Mouse (Mus musculus) c-Kit-positive CD71-positive TER-119-positive erythroid progenitor cells, embryonic 14.5 days (primary cell): ENCODE results near the gene Hoxd10.

Experiments used
- DNase-seq: peaks from one replicate; pipeline ENCODE4 v3.0.0-alpha.2; 2013; ENCODE audit warnings: low spot score

Gene Hoxd10

DNA sequence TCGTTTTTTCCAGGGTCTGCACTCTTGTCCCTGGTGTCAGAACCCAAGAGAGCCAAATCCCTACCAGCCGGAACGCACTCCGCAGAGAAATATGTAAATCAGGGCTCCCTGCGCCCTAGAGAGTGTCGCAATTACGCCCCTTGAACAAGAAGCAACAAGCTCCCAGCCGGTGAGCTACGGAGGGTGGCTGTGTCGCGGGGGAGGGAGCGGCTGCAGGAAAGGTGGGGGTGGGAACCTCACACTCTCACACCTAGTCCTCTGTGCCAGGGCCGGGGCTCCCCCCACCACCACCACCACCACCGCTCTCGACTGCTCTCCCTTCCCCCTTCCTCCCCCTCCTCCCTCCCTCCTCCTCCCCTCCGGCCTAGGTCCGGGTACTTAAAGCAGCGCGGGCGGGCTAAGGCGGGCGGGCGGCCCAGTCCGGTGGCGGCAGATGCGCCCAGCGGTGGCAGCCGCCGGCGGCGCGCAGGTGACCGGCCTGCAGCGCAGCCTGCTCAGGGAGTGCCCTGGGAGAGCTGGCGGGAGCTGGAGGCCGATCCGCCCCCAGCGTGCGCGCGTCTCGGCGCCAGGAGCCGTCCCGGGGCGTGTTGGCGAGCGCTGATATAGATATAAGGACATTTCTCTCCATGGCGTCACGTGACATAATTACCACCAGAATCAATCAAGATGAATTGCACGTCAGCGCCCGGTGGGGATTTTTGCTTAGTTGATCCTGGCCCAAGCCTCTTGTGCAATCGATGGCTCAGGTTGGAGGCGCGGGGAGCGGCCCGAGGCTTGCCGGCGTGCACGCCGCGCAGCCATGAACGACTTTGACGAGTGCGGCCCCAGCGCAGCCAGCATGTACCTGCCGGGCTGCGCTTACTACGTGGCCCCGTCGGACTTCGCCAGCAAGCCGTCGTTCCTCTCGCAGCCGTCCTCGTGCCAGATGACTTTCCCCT is 9.9 kb upstream of the Hoxd10 start:
- DNase-seq, result no peak

DNA sequence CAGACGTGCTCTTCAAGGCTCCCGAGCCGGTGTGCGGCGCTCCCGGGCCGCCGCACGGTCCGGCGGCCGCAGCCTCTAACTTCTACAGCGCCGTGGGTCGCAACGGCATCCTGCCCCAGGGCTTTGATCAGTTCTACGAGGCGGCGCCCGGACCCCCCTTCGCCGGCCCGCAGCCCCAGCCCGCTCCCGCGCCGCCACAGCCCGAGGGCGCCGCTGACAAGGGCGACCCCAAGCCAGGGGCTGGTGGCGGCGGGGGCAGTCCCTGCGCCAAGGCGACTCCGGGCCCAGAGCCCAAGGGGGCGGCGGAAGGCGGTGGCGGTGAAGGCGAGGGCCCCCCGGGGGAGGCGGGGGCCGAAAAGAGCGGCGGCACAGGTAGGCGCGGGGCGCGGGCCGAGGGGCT is 8.9 kb upstream of the Hoxd10 start:
- DNase-seq, result no peak

DNA sequence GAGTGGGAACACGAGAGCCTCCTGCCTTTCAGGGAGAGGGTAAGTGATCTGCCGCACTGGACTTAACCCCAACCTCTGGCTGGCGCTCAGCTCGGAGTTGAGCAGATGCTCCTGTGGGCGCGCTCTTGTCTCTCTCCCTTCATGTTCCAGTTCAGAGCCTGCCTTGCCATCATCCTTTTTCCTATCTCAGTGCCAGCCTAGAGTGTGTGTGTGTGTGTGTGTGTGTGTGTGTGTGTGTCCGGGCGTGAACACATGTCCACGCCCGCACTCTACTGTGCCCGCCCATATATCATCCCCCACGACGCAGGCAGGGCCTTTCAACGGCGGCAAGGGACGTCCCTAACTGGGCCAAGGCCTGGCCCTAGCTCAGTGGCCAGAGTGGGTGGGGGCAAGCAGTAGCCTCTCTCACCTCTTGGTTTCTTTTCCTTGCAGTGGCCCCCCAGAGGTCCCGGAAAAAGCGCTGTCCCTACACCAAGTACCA is 8.2 kb upstream of the Hoxd10 start:
- no peak for DNase-seq

DNA sequence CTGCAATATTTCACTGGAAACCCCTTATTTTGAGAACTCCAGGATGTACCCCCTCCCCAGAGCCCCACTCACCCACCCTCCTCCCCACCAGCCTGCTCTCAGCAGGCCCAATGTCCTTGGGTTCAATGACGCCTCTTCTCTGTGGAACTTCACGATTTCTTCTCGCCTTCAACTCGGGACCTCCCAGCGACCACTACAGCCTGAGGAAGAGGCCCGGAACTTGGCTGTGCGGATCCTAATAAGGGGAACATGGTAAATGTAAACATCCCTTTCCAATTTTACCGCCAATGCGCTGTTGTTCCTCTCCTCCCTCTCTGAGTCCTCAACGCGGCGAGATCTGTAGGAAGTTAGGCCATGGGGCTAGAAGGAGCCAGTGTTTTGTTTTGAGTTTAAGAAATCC is 7.6 kb upstream of the Hoxd10 start:
- no peak for DNase-seq

DNA sequence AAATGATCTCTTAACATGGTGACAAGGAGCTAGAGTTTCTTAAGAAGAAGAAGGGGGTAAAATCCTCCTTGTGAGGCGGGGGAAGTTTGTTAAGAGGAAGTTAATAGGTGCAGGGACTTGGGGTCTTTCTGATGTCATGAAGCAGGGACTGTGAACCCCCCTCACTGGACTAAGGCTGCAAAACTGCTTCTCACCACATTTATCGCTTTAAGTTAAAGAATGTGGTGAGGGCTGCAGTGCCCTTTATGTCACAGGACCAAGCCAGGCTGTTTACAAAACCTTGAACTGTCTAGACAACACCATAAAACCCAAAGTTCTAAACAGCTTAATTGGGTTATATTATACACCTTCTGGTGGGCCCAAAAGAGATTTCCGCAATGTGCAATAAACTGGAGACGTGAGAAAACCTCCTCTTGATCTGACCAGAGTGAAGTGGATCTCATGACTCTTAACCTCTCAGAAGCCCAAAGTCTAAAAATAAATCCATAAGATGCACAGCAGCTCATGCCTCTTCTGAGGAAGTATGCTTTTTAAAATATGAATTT is 6.6 kb upstream of the Hoxd10 start:
- DNase-seq, result no peak

DNA sequence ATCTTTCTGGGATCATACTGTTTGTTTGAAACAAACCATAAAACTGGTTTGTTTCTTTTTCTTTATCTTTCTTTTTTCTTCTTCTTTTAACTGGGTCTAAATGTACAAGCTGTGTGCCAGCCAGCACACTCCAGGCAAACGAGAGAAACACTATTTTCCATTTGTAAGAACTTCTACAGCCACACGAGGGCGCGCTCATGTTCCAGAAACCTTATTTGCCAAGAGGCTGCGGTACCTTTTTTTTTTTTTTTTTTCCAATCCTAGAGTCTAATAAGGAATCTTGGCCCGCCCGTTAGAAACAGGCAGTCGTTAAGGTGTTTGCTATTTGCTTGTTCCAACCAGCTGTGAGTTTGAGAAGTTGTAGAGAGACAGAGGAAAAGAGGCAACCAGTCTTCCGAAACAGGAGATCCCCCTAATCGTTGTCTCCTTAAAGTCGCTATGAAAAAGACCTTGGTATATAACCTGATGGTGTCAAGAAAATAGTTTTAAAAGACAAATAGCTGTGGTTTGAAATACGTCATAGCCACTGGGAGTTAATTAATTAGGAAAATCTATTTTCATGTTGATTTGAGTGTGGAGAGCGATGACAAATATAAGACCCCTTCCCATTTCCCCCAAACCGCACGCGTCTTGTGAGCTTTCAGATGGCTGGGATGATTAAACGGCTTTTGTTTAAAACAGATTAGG is 5.3 kb upstream of the Hoxd10 start:
- DNase-seq, result peak; percentile 15

DNA sequence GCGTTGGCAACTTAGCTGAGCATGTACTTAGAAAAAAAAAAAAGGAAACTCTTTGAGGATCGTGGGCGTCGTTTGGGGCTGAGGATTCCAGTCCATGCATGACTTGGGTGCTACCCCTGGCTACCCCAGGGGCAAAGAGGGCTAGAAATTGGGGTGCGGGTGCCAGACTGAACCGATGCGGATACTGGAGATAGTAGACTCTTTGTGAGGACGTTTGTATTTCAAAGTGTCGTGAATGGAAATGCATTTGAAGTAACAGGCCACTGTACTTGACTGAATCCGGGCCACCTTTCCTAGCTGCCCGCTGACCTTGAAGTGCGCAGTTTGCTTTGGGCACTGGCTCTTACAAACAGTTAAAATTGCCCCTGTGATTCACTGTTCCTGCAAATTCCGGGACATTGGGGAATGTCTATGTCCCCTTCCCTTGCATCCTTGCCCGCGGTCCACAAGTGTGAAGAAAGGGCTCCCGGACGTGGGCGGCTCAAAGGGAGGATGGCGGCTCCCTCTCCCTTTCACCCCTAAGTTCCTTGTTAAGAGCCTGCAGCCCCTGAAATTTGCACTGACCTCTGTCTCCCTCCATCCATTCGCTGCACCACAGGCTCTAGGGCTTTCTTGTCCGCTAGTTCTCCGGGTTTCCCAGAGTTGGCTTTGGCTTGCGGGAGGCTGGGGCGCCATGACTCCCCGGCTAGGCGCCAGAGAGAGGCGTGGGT is 4.6 kb upstream of the Hoxd10 start:
- no peak for DNase-seq

DNA sequence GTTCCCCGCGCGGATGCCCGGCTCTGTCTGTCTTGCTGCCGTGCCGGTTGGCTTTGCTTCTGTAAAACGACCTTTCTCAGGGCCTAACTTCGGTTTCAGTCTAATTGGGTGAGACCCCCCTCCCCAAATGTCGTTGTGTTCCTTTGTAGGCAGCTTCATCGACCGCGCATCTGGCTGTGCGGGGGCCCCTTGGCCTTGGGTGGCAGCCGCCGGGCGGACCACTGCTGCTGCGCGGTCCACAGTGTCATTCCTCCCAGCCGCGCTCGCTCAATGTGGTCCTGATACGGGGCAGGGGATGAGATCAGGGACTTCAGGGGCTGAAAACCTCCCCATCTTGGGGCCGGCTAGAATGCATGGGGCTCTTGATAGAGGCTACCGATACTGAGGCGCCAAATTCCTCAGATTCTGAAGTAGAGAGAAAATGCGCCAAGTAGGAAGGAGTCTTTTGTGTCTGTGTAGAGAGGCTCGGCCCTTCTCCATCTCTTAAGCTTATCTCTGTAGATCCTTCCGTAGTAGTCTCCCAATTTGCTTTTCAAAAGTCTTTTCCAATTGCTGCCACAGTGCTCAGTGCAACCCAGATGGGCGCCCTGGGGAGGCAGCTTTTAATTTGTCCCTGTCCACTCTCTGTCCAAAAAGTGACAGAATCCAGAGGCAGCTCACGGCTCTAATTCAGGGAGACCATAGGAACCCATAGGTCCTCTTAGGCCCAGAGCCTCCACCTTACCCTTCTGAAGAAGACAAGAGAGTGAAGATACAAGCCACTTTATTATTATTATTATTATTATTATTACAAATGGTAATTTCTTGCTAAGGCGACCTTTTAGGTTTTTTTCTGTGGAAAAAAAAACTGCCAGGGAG is 3.8 kb upstream of the Hoxd10 start:
- no peak for DNase-seq

DNA sequence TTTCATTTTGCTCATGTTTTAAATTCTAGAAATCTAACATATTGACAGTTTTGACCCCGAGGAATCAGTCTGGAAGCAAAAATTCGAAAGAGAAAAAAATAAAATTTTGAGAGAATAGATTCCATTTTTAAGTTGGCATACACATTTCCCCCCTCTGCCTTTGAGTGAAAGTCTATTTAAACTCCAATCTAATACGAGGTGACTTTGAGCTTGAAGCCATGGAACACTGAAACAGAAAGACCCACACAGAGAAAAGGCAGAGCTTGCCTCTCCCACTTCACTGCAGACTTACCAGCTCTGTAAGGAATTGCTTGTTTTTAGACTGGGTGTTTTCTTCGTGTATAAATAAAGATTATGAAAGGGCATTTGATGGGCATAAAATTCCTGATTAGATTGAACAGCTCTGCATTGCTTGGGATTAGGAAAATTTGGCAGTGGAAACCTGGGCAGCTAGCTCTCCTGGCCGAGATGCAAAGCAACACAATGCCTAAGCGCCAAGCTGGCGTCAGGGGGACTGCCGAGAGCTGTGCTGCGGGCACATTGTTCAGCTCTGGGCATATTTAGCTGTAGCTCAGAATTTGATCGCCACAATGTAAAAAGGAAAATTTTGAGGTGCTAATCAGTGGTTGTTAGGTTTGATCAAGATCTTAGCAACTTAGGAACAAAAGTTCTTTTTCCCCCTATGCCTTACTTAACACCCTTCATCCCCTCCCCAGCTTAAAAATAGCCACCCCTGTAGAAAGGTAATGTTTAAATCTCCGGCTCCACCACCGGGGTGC is 2.7 kb upstream of the Hoxd10 start:
- no peak for DNase-seq

DNA sequence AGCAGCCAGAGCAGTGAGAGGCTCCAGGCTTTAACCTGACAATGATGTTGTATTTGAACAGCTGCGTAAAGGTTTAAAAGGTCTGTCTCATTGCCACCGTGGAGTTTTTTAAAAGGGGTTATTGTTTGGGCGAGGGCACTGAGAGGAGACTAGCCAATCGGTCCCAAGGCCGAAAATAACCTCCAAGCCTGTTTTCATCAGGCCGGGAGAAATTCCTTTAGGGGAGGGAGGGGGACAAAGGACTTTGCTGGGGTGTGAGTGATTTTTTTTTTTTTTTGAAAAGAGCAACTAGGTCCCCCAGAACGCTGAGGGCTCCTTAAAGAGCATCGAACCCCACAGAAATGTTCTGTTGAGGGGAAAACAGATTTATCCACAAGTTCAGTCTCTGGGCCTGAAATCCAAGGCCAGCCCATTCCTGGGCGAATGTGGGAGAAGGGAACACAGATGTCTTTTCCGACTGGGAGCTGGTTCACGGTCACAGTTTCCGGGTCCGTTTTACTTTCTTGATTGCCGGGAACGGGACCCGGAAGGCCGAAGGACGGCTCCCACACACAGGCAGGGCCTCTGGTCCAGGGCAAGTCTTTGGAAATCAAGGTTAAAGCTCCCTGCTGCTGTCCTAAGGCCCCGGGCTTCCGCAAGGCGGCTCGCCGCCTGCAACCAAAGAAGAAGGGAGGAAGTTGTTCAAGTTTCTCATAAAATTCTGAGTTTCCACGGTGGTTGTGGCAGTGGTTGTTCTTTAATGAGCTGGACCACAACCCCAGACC is 2.0 kb upstream of the Hoxd10 start:
- DNase-seq, result no peak

DNA sequence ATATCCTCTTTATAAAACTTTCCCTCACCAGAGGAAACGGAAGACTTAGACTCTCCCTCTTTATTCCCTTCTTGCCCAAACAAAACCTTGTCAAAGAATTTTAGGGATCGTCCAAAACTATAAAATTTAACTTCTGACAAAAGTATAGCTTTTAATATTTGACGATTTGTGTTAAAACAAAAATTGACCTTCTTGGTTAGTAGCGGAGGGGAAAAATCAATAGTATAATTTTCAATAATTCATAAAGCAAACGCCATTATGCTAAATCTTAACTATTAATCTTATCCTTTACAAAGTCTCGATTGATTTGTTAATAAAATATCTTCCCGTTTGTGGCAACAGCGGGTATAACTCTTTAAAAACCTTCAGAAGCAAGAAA is 1.4 kb upstream of the Hoxd10 start:
- no peak for DNase-seq

DNA sequence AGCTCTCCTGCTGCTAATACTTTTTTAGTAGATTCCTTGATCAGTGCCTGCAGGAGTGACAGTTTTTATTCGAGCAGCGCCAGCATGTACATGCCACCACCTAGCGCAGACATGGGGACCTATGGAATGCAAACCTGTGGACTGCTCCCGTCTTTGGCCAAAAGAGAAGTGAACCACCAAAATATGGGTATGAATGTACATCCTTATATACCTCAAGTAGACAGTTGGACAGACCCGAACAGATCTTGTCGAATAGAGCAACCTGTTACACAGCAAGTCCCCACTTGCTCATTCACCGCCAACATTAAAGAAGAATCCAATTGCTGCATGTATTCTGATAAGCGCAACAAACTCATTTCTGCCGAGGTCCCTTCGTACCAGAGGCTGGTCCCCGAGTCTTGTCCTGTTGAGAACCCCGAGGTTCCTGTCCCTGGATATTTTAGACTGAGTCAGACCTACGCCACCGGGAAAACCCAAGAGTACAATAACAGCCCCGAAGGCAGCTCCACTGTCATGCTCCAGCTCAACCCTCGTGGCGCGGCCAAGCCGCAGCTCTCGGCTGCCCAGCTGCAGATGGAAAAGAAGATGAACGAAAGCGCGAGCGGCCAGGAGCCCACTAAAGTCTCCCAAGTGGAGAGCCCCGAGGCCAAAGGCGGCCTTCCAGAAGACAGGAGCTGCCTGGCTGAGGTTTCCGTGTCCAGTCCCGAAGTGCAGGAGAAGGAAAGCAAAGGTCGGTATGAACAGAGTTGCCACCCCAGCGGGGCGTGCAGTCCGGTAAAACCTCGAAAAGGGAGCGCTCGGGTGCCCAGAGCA is 477 bp downstream of the Hoxd10 start:
- DNase-seq, result no peak

DNA sequence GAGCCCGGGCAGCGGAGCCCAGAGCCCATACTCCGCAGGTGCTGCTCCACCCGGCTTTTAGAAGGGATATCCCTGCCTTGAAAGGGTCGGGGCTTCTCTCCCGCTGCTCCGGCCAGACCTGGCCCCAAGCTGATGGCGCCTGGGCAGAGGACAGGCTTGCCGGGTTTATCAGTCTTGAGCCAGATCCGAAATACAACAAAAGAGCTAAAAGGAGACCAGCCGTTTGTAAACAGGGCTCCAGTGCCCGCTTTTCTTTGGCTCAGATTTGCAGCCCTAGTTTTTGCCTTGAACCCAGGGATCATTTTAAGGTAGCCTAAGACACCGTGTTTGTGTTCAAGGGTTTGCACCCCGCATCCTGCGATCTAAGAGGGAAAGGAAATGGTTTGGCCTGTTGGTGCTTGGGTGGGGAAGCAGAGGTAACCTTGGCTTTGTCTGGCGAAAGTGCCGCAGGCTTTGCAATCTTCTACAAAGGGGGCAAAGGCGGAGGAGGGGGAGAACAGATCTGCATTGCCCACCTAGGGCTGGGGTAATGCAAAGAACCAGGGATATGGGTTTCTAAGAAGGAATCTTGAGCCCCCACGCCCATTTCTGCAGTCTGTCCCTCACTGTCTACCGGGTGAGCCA is 1.2 kb downstream of the Hoxd10 start:
- DNase-seq, result no peak

DNA sequence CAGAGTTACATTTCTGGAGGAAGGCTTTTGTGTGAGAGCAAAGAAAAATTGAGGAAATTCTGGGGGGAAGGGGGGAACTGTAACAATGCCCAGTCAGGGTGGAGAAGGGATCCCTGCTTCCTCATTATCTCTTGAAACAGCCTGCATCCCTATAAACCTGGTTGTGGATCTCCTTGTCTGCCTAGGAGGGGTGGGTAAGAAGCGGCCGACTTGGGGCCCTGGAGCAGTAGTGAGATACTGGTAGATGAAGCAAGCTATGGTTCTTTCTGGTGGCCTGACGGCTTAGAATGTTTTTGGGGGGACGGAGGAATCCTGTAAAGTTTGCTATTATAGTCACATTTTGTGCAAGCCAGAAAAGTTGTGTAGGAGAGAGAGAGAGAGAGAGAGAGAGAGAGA is 1.7 kb downstream of the Hoxd10 start:
- DNase-seq, result no peak

DNA sequence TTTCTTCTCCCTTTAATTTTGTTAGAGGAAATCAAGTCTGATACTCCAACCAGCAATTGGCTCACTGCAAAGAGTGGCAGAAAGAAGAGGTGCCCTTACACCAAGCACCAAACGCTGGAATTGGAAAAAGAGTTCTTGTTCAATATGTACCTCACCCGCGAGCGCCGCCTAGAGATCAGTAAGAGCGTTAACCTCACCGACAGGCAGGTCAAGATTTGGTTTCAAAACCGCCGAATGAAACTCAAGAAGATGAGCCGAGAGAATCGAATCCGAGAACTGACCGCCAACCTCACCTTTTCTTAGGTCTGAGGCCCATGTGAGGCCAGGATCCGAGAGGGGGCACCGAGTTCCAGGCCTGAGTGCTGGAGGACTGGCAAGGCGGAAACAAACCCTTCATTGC is 2.3 kb downstream of the Hoxd10 start:
- no peak for DNase-seq

DNA sequence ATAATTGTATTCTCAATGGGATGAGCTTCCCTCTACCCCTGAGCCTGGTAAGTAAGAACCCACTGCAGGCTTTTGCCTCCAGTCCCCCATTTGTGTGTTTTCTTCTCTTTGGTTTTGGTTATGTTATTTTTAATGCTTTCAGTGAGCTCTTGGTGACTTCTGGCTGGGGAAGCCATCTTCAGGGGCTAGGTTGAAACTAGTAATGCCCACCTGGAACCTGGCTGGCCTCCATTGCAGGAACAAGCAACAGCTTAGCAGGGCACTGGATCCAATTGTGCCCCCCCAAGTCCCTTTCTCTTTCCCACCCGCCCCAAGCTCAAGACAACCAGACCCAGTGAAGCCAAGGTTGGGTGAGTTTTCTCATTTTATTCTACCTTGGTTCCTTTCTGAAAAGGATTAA is 3.7 kb downstream of the Hoxd10 start:
- no peak for DNase-seq

DNA sequence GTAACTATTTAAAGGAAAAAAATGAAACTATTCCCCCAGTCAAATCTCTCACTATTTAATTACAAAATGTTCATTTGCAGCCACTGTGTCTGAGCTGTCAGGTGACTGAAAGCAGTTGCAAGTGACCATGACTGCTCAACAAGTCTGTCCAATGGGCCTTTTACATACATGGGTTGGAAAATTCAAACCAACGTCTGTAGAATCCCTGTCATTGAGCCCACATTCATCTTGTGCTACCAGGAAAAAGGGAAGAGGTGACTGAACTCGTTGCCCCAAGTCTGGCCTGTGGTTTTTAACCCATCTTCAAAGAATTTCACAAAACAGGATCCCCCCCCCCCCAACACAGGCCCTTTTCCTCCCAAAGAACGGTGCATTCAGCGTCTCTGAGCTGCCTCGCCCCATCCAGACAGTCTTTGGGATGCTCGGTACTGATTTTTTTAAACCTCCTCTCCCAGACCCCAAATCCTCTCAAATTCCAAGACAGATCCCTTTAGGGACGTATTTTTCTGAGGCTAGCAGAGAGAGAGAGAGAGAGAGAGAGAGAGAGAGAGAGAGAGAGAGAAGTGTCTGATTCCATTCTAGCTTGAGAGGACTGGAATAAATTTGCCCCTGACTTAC is 4.2 kb downstream of the Hoxd10 start:
- no peak for DNase-seq
